Mouse (Mus musculus) intestine, embryonic 15.5 days (tissue): ENCODE results near the gene Ccdc155. TPM values are rescaled to one million over a fixed set of nuclear protein-coding genes. Genes with fewer than 3 reads are reported as not detected.

Experiments used
- ATAC-seq: fragments of 200-750 bp; cut with Nextera tagmentation; 2 replicates; pipeline ENCODE4 v1.8.0; 2017; ENCODE audit warnings: moderate TSS enrichment, moderate library complexity
- H3K27ac ChIP-seq: fragments of 300-500 bp; sonication (generic); 2 replicates; pipeline ENCODE4 v1.5.1; 2015; ENCODE audit warnings: mild to moderate bottlenecking, inconsistent platforms
- H3K27me3 ChIP-seq: fragments of 300-500 bp; sonication (generic); replicated peaks from 2 replicates; pipeline ENCODE4 v1.6.1; 2015; ENCODE audit warnings: inconsistent platforms
- H3K36me3 ChIP-seq: fragments of 300-500 bp; sonication (generic); 2 replicates; pipeline ENCODE4 v1.6.1; 2015; ENCODE audit warnings: inconsistent platforms
- H3K4me1 ChIP-seq: fragments of 300-500 bp; sonication (generic); replicated peaks from 2 replicates; pipeline ENCODE4 v1.6.1; 2015; ENCODE audit warnings: inconsistent platforms
- H3K4me2 ChIP-seq: fragments of 300-500 bp; sonication (generic); replicated peaks from 2 replicates; pipeline ENCODE4 v1.6.1; 2015; ENCODE audit warnings: mild to moderate bottlenecking, inconsistent platforms
- H3K4me3 ChIP-seq: fragments of 300-500 bp; sonication (generic); replicated peaks from 2 replicates; pipeline ENCODE4 v1.5.1; 2015; ENCODE audit warnings: inconsistent platforms
- H3K9ac ChIP-seq: fragments of 300-500 bp; sonication (generic); 2 replicates; pipeline ENCODE4 v1.6.1; 2015; ENCODE audit warnings: inconsistent platforms
- H3K9me3 ChIP-seq: fragments of 300-500 bp; sonication (generic); 2 replicates; pipeline ENCODE4 v1.6.1; 2016; ENCODE audit warnings: inconsistent platforms
- WGBS: fragments of 180-500 bp; shearing (Covaris S2); methylation state at CpG from one replicate; pipeline ENCODE4 v1.1.7; 2015; 5-methylcytosine and 5-hydroxymethylcytosine counted together
- polyA plus RNA-seq: library from polyadenylated mRNA; unstranded; fragments of >200 nt; fragmentation: Nextera tagmentation; extraction: Ambion mirVana; gene quantifications from 2 replicates; pipeline ENCODE4 v1.2.1, GENCODE M21; 2015

Ccdc155 gene
- polyA plus RNA-seq, 1 experiment from 2014 or later, result 0.69 TPM

DNA sequence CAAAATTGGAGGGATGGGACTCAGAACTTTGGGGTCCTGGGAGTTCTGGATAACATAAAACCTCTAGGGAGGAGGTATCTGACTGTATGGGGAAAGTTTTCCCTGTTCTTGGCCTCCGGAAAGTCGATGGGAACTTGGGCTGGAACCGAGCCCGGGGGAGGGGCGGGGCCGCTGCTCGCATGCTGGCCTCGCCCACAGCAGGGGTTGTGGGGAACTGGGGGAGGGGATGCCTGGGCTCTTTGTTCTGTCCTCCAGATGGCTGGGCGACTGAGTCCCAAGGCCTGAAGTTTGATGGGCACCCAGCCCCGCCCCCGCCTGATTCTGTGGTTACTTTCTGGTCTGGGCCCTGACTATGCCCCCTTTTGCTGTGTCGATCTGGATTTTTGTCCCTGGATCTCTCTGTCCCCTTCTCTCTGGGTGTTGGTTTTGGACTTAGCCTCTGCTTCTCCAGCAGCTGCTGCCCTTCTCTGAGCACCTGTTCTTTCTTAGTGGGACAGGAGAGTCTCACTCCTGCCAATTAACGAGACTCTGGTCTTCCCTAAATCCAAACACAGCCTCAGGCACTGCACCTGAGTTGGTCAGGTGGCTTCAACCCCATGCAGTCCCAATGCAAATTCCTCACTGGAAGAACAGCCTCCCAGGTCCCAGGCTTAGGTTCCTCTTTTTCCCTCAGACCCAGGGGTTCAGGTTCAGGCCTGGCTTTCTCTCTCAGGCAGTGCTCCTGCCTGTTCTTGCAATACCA is 11.9 kb upstream of the Ccdc155 start:
- peak overlapping the region; percentile 84 for H3K4me2 ChIP-seq
- peaks cover 2% of the 10 kb centered on the region; the same call in 1 of the 2 replicates for H3K27me3 ChIP-seq
- 2% methylated on average over 13 of the region's 13 CpGs for WGBS
- peaks cover 14% of the 10 kb centered on the region; the same call in 1 of the 2 replicates for H3K36me3 ChIP-seq
- peak overlapping the region; percentile 73 for H3K4me3 ChIP-seq
- H3K4me1 ChIP-seq, result peaks cover 19% of the 10 kb centered on the region
- H3K9ac ChIP-seq, result peak overlapping the region; percentile 94
- peak overlapping the region; percentile 89 for H3K27ac ChIP-seq
- peak; percentile 85 for ATAC-seq
- no peaks in the 10 kb centered on the region for H3K9me3 ChIP-seq

DNA sequence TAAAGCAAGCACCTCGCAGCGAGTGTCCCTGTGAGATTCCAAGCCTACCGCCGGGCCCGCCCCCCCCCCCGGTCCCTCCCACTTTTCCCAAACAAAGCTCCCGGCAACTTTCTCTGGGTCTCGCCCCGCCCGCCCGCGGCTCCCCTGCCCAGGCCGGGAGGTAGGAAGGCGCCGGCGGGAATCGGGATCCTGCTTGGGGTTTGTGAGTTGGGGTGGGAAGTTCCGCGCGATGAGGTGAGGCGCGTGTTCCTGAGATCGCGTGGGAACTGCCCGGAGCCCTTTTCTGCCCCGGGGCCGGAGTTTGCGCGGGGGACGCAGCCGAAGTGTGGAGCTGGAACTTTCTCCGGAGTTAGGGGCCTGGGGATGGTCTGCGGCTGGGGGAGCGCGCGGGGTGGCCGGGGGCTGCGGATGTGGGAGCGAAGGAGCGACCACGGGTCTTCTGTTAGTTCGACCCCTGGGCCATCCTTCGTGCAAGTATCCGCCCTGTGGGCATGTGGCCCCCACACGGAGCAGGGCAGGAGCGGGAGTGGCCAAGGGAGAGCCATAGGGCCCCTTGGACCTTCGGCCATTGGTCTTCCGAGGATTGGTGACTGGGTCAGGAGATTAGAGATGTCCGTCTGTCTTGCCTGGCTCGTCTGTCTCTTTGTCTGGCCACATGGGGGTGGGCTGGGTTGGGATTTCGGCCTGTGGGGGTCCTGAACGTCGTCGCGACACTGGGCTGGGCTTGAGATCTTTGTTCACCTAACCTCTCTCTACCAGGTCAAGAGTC is 11.2 kb upstream of the Ccdc155 start, which contains the start of gene Tead2:
Gene Tead2 (plus strand): TSS at position 81 of the 769 bp plus-strand sequence.
- H3K27ac ChIP-seq, result peak within 1 kb of the TSS; percentile 89
- H3K9ac ChIP-seq, result peak within 1 kb of the TSS; percentile 94
- H3K36me3 ChIP-seq, result peaks cover 10% of the 10 kb centered on the region; the same call in 1 of the 2 replicates
- H3K27me3 ChIP-seq, result peaks cover 10% of the 10 kb centered on the region
- H3K4me2 ChIP-seq, result peak within 1 kb of the TSS; percentile 84
- H3K9me3 ChIP-seq, result no peaks in the 10 kb centered on the region
- peak; percentile 67 for ATAC-seq
- H3K4me1 ChIP-seq, result peaks cover 22% of the 10 kb centered on the region
- WGBS, result 1% methylated on average over 54 of the region's 55 CpGs
- peak within 1 kb of the TSS; percentile 73 for H3K4me3 ChIP-seq

DNA sequence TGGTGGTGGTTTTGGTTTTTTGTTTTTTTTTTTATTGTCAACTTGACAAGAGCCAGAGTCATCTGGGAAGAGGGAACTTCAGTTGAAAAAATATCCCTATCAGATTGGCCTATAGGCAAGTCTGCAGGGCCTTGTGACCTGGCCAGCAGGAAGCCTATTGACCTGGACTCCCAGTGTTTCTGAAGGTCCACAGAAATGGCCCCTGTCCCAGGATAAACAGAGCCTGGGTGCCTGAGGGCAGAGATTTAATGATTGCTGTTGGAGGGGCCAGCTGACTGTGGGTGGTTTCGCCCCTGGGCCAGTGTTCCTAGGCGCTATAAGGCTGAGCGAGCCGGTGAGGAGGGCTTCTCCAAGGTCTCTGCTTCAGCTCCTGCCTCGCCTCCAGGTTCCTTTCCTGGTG is 9.0 kb upstream of the Ccdc155 start:
- Histone ChIP-seq H3K4me2 (no peak overlapping the region), H3K27me3 (peaks cover 10% of the 10 kb centered on the region), H3K4me3 (no peak overlapping the region), H3K9me3 (no peaks in the 10 kb centered on the region), H3K4me1 (peaks cover 19% of the 10 kb centered on the region), H3K36me3 (no peaks in the 10 kb centered on the region), H3K9ac (no peak overlapping the region), H3K27ac (no peak overlapping the region)
- no peak for ATAC-seq
- WGBS, result 67% methylated on average over 5 of the region's 5 CpGs

DNA sequence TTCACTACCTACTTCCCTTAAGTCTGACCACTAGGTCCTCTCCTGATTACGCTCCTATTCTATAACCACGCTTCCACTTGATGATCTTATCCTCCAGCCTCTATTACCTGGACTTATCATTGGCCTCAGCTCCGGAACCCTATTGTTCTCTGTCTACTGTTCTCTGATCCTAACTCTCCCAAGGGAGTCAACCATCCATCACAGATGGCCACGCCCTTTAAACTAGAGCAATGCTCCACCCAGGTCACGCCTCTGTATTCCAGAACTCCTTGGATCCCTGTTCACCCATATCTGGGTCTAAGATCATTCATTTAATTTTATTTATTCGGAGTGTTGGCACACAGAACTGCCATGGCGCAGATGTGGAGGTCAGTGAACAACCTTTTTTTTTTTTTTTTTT is 7.7 kb upstream of the Ccdc155 start:
- Histone ChIP-seq H3K4me3 (no peak overlapping the region), H3K4me2 (no peak overlapping the region), H3K4me1 (peaks cover 11% of the 10 kb centered on the region), H3K9me3 (no peaks in the 10 kb centered on the region), H3K36me3 (no peaks in the 10 kb centered on the region), H3K9ac (no peak overlapping the region), H3K27me3 (peaks cover 10% of the 10 kb centered on the region), H3K27ac (no peak overlapping the region)
- 74% methylated on average over 7 of the region's 7 CpGs for WGBS
- no peak for ATAC-seq

DNA sequence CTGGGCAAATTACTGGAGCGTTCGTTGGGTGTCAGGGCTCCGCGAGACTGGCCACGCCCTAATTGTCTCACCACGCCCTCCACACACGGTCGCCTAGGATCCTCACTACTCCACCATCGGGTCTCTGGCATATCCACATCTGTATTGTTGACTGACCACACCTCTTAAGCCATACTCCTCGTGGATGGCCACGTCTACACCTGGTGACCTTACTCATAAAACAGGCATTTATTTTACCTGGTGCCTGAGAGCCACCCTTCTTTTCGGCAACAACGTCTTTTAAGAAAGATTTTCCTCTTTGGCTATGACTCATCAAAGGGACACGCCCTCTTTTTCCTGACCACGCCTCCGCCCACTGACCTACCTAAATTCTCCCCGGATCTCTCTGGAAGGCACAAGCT is 7.2 kb upstream of the Ccdc155 start, which contains the start of gene Dkkl1:
Gene Dkkl1 (minus strand): TSS at position 297 of the 401 bp plus-strand sequence.
- no peak within 1 kb of the TSS for H3K9ac ChIP-seq

DNA sequence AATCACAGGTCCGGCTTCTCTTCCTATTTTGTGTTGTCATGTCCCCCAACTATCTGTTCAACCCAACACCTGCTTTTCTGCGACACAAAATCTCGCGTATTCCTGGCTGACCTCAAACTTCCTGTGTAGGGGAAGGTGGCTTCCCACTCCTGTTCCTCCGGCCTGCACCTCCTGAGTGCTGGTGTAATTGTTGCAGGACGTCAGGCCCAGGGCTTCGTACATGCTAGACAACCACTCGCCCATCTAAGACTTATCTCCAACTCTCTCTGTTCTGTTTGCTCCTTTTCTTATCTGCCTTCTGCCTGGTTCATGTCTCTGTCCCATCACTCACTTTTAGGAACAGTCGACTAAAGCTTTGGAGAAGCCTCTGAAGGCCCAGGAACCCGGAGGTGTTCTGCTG is 6.4 kb upstream of the Ccdc155 start:
- no peaks in the 10 kb centered on the region for H3K36me3 ChIP-seq
- WGBS, result 58% methylated on average over 10 of the region's 10 CpGs
- H3K9ac ChIP-seq, result no peak overlapping the region
- H3K27me3 ChIP-seq, result peaks cover 10% of the 10 kb centered on the region
- no peaks in the 10 kb centered on the region for H3K9me3 ChIP-seq
- no peak overlapping the region for H3K4me2 ChIP-seq
- H3K27ac ChIP-seq, result no peak overlapping the region
- no peak for ATAC-seq
- H3K4me1 ChIP-seq, result peaks cover 6% of the 10 kb centered on the region; the same call in 1 of the 2 replicates
- H3K4me3 ChIP-seq, result no peak overlapping the region

More for the DNA sequence above, 7.2 kb upstream of the Ccdc155 start, which contains the start of gene Dkkl1:
- WGBS, result 4% methylated on average over 17 of the region's 17 CpGs
- Histone ChIP-seq H3K4me1 (peaks cover 6% of the 10 kb centered on the region), H3K4me2 (peak within 1 kb of the TSS; percentile 41), H3K27ac (no peak within 1 kb of the TSS), H3K36me3 (no peaks in the 10 kb centered on the region), H3K9me3 (no peaks in the 10 kb centered on the region), H3K4me3 (no peak within 1 kb of the TSS; the same call in 1 of the 2 replicates), H3K27me3 (peaks cover 10% of the 10 kb centered on the region)
- ATAC-seq, result no peak

DNA sequence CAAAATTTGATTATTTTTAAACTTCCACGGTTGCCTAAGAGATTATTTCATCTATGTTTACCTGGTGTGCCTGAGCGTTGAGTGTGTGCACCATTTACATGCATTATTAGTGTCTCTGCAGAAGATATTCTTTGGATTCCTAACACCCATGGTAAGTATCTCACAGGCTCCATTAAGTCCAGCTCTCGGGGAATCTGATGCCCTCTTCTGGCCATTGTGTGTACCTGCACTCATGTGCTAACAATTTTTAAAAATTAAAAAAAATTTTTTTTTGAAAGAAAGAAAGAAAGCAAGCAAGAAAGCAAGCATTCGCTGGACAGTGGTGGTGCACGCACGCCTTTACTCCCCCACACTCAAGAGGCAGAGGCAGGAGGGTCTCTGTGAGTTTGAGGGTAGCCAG is 3.6 kb upstream of the Ccdc155 start:
- Histone ChIP-seq H3K4me2 (no peak overlapping the region), H3K36me3 (no peaks in the 10 kb centered on the region), H3K27ac (no peak overlapping the region), H3K9me3 (no peaks in the 10 kb centered on the region), H3K9ac (no peak overlapping the region), H3K4me3 (no peak overlapping the region), H3K4me1 (peaks cover 6% of the 10 kb centered on the region; the same call in 1 of the 2 replicates), H3K27me3 (peaks cover 10% of the 10 kb centered on the region)
- no peak for ATAC-seq
- 76% methylated on average over 6 of the region's 6 CpGs for WGBS

DNA sequence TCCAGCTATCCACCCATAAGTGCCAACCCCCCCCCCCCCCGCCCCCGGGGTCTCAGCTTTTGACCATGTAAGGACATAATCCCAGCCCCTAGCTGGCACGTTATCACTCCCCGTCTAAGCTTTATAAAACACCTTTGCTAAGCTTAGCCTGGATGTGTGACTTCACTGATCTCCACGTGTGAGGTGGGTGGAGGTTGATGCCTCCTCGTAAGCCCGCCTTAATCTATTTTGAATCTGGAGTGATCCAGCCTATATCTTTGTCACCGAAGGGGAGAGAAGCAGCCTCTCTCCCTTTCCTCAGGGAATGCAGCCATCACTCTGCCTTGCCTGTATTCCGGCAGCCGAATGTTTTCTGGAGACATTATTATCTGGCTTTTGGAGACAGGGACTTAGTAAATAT is 2.0 kb downstream of the Ccdc155 start:
- Histone ChIP-seq H3K36me3 (no peaks in the 10 kb centered on the region), H3K4me2 (no peak overlapping the region), H3K27ac (no peak overlapping the region), H3K4me3 (no peak overlapping the region), H3K4me1 (no peaks in the 10 kb centered on the region), H3K9me3 (no peaks in the 10 kb centered on the region), H3K27me3 (0 out of 2 replicates have a peak, but pooled peaks cover 6% of the 10 kb centered on the region), H3K9ac (no peak overlapping the region)
- 34% methylated on average over 10 of the region's 10 CpGs for WGBS
- ATAC-seq, result no peak

DNA sequence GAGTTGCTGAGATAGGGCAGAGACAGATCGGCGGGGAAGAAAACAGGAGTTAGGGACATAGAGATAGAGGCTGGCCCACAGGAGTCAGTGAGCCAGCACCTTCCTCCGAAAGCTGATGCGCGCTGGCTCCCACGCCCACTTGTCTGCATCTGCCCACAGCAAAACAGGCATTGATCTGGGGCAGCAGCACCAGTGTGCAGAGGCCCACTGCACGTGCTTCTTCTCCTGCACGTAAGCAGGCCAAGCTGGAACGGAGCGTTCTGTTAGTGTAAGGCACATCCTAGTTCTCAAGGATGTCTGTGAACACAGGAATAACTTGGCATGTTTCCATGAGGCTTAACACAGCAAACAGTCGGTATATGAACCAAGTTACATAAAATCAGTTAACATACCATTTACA is 5.7 kb downstream of the Ccdc155 start:
- Histone ChIP-seq H3K27ac (no peak overlapping the region), H3K9me3 (no peaks in the 10 kb centered on the region), H3K27me3 (peaks cover 8% of the 10 kb centered on the region; the same call in 1 of the 2 replicates), H3K36me3 (no peaks in the 10 kb centered on the region), H3K4me2 (no peak overlapping the region), H3K4me3 (no peak overlapping the region), H3K4me1 (no peaks in the 10 kb centered on the region), H3K9ac (no peak overlapping the region)
- WGBS, result 81% methylated on average over 11 of the region's 11 CpGs
- no peak for ATAC-seq

DNA sequence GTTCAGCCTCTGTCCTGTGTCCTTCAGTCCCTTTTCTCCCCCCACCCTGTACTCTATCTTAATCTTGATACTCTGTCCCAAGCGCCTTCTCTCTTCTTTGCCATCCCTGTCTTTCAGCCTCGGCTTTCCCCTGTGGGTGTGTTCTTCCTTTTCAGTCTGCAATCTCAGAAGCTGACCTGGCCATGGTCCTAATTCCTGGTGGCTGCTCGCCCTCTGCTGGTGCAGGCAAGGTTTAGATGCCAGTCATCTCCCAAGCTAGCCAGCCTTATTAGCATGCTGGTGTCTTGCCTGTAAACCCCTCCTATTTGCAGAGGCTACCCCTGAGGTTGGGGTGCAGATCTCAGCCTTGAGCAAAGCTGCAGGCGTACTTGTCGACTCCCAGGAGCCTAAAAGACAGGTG is 6.3 kb downstream of the Ccdc155 start:
- no peak overlapping the region for H3K4me2 ChIP-seq
- no peaks in the 10 kb centered on the region for H3K4me1 ChIP-seq
- H3K9ac ChIP-seq, result no peak overlapping the region
- no peak overlapping the region for H3K4me3 ChIP-seq
- no peak overlapping the region for H3K27ac ChIP-seq
- ATAC-seq, result peak; percentile 57
- no peaks in the 10 kb centered on the region for H3K36me3 ChIP-seq
- 17% methylated on average over 5 of the region's 5 CpGs for WGBS
- no peaks in the 10 kb centered on the region for H3K9me3 ChIP-seq
- H3K27me3 ChIP-seq, result peaks cover 8% of the 10 kb centered on the region; the same call in 1 of the 2 replicates

DNA sequence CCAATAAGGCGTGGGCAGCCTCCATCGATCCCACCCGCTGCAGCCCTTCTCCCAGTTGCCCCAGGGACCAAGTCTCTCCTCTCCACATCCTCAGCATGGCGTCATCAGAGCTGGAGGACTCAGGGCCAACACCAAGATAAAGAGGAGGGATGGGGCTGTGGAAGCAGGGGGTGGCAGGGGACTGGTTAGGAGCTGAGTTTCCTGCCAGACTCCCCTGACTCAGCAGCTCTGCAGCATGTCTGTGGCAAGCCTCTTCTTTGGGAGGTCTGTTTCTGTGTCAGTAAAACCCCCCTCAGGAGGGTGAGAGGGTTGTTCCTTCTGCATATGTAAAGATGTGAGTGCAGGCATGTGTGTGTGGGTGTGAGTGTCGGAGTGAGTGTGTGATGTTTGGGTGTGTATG is 7.7 kb downstream of the Ccdc155 start:
- H3K4me2 ChIP-seq, result no peak overlapping the region
- H3K4me3 ChIP-seq, result no peak overlapping the region
- H3K27ac ChIP-seq, result no peak overlapping the region
- H3K4me1 ChIP-seq, result peaks cover 2% of the 10 kb centered on the region
- no peaks in the 10 kb centered on the region for H3K36me3 ChIP-seq
- WGBS, result 70% methylated on average over 5 of the region's 5 CpGs
- no peak overlapping the region for H3K9ac ChIP-seq
- no peak for ATAC-seq
- H3K27me3 ChIP-seq, result peaks cover 8% of the 10 kb centered on the region; the same call in 1 of the 2 replicates
- H3K9me3 ChIP-seq, result no peaks in the 10 kb centered on the region

DNA sequence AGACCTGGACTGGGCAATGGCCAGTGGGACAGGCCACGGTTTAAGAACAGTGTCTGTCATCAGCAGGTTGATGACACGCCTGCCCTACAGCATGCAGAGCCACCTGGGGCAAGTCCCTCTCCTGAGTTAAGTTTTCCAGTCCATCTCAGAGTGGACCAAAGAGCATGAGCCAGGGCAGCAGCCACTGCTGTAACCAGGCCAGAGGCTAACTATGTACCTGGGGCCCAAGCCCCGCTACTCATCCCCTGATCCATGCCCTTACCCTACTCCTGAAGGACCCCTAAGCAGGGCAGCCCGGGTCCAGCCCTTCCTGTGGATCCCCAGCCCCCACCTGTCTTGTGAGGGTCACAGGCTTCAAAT is 8.5 kb downstream of the Ccdc155 start:
- Histone ChIP-seq H3K27ac (no peak overlapping the region), H3K4me2 (no peak overlapping the region), H3K27me3 (peaks cover 13% of the 10 kb centered on the region; the same call in 1 of the 2 replicates), H3K9ac (no peak overlapping the region), H3K4me3 (no peak overlapping the region), H3K9me3 (no peaks in the 10 kb centered on the region), H3K36me3 (no peaks in the 10 kb centered on the region), H3K4me1 (peaks cover 5% of the 10 kb centered on the region)
- ATAC-seq, result no peak
- WGBS, result 85% methylated on average over 4 of the region's 4 CpGs
